Mouse (Mus musculus): ENCODE results near the gene Prrc2a. TPM values are rescaled to one million over a fixed set of nuclear protein-coding genes. Genes with fewer than 3 reads are reported as not detected.

Prrc2a gene
- polyA plus RNA-seq, 1 experiment from 2014 or later = 205 TPM

DNA sequence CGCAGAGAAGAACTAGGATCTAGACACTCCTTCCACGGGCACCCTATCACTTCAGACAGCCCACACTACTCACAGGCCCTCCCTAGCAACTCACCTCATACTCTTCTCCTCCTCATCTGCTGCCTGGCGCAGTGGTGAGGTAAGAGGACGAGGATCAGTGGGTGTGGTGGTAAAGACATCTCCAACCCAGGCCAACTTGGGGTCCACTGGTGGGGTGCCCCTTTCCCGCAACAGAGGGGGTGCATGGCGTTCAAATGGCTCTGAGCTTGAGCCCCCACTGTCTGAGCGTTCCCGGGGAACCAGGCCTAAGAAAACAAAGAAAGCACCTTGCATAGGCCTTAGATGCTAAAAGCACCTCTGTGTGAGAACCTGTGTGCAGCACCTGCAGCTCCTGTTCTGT lies 7.4 kb downstream of the Prrc2a start:
- peaks cover 8% of the 10 kb centered on the region for H3K4me1 ChIP-seq
- WGBS = 95% methylated on average over 8 of the region's 8 CpGs
- no peak overlapping the region for H3K4me3 ChIP-seq
- no peak overlapping the region for H3K27ac ChIP-seq
- no peak overlapping the region for H3K9ac ChIP-seq
- H3K36me3 ChIP-seq = peaks cover 99% of the 10 kb centered on the region
- no peak for ATAC-seq (ENCODE audit: low FRiP score, low read depth)
- no peaks in the 10 kb centered on the region for H3K9me3 ChIP-seq
- no peak overlapping the region for H3K4me2 ChIP-seq (replicated peaks)
- no peaks in the 10 kb centered on the region for H3K27me3 ChIP-seq (replicated peaks)

DNA sequence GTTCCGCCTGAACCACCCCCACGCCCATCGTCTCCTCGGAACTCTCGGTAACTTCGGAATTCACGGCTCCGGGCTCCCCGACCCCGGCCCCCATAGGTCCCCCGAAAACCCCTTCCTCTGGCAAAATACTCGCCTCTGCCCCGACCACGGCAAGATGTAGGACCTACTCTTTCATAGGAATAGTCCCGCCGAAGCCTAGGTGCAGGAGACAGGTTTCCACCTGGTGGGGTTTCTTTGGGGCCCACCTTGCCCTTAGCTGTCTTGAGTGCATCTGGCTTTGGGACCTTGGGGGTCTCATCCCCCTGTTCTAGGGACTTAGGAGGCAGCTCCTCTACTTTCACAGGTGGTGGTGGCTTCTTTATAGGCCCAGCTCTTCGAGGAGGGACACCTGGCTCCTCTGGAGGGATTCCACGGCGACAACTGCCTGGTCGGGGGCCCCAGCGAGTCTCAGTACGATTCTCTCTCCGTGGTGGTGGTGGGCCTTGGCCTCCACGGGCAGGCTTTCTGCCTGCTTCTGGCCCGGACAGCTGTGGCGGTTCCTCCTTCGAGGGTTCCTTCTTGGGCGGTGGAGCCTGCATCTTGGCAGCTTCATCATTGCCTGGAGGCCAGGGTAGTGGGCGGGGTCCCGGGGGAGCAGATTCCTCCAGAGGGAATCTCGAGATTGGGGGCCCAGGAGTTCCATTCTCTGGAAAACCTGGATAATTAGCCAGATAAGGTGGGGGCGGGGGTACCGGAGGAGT lies 8.1 kb downstream of the Prrc2a start:
- no peak for ATAC-seq (ENCODE audit: low FRiP score, low read depth)
- no peak overlapping the region for H3K9ac ChIP-seq
- WGBS = 91% methylated on average over 33 of the region's 33 CpGs

DNA sequence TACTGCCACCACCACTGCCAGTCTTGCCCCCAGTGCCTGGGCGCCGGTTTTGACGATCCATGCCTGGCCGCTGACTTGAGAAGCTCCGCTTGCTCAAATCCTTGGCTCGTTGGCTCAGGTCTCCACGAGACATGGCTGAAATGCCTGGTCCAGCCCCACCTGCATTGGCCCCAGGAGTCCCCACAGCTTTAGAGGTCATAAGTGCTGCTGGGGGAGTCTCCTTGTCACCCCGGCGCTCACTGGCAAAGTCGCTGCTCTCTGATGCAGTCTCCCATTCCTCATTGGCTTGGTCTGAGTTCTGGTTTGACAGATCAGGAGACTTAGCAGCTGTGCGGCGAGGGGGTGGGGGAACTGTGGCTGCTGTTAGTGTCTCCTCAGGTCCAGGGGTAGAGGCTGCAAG lies 9.2 kb downstream of the Prrc2a start:
- Histone ChIP-seq H3K27ac (no peak overlapping the region), H3K4me3 (no peak overlapping the region), H3K4me1 (no peaks in the 10 kb centered on the region), H3K4me2 (replicated peaks) (no peak overlapping the region), H3K9me3 (no peaks in the 10 kb centered on the region), H3K27me3 (replicated peaks) (no peaks in the 10 kb centered on the region), H3K9ac (no peak overlapping the region), H3K36me3 (peaks cover 98% of the 10 kb centered on the region)
- no peak for ATAC-seq (ENCODE audit: low FRiP score, low read depth)
- 92% methylated on average over 12 of the region's 12 CpGs for WGBS

More for the DNA sequence above, 8.1 kb downstream of the Prrc2a start:
- Histone ChIP-seq H3K36me3 (peaks cover 100% of the 10 kb centered on the region), H3K27ac (no peak overlapping the region), H3K9me3 (no peaks in the 10 kb centered on the region), H3K27me3 (replicated peaks) (no peaks in the 10 kb centered on the region), H3K4me3 (no peak overlapping the region), H3K4me1 (0 out of 2 replicates have a peak, but pooled peaks cover 3% of the 10 kb centered on the region), H3K4me2 (replicated peaks) (no peak overlapping the region)

DNA sequence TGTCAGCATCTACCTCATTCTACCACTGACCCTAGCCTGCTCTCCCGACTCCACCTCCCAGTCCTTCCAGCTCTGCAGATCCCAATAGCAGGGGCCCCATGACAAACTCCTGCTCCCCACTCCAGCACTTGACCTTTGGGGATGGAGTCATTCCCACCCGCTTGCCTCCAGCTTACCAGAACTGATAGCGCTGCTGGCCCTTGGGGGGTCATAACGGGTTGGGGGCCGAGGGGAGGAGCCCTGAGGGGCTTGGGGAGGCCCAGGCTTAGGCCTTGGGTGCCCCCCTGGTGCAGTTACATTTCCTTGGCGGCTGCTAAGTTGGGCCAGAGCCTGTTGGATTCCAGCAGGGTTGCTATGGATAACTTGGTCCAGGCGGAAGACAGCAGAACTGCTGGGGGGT lies 10.1 kb downstream of the Prrc2a start:
- Histone ChIP-seq H3K4me3 (no peak overlapping the region), H3K4me2 (replicated peaks) (no peak overlapping the region), H3K27ac (no peak overlapping the region), H3K9ac (no peak overlapping the region), H3K4me1 (no peaks in the 10 kb centered on the region), H3K36me3 (peaks cover 98% of the 10 kb centered on the region), H3K9me3 (no peaks in the 10 kb centered on the region), H3K27me3 (replicated peaks) (no peaks in the 10 kb centered on the region)
- 77% methylated on average over 7 of the region's 7 CpGs for WGBS
- ATAC-seq (ENCODE audit: low FRiP score, low read depth) = no peak

DNA sequence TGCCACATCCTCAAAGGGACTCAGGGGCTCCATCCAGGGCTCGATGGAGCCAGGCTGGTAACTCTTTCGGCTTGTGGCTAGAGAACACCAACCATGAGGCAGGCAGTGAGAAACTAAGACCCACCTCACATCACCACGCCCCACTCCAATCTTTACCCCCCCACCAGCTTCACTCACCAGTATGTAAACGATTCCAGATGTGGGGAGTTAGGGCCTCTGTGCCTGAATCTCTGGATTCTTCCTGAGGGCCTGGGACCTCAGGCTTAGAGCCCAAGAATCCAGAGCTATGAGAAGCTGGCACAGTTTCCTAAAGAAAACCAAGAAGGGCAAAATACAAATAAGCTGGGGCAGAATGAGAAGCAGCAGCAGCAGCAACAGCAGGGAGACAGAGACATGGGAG lies 10.8 kb downstream of the Prrc2a start:
- no peak for ATAC-seq (ENCODE audit: low FRiP score, low read depth)
- WGBS = 87% methylated on average over 4 of the region's 4 CpGs

DNA sequence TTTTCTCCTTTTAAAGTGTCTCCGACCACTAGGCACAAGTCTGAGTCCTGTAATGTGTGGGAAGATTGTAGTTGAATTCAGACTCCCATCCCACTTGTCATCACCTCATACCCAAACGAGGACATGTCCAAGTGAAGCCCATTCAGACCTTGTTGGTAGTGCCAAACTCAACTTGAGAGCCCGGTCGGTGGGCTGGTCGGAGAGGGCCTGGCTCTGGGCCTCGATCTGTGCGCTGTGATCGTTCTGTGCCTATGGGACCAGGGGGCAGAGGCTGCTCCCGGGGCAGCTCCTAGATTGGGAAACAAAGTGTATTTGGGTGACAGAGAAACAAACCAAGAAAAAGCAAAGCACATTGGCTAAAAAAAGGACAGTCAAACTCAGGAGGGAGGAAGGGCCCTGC lies 11.6 kb downstream of the Prrc2a start:
- Histone ChIP-seq H3K4me2 (replicated peaks) (no peak overlapping the region), H3K9me3 (no peaks in the 10 kb centered on the region), H3K4me3 (no peak overlapping the region), H3K27me3 (replicated peaks) (no peaks in the 10 kb centered on the region), H3K9ac (no peak overlapping the region), H3K27ac (no peak overlapping the region), H3K36me3 (peaks cover 98% of the 10 kb centered on the region), H3K4me1 (no peaks in the 10 kb centered on the region)
- 97% methylated on average over 9 of the region's 9 CpGs for WGBS
- no peak for ATAC-seq (ENCODE audit: low FRiP score, low read depth)

More for the DNA sequence above, 10.8 kb downstream of the Prrc2a start:
- Histone ChIP-seq H3K4me1 (no peaks in the 10 kb centered on the region), H3K4me2 (replicated peaks) (no peak overlapping the region), H3K36me3 (peaks cover 98% of the 10 kb centered on the region), H3K4me3 (no peak overlapping the region), H3K9ac (no peak overlapping the region), H3K27me3 (replicated peaks) (no peaks in the 10 kb centered on the region), H3K27ac (no peak overlapping the region), H3K9me3 (no peaks in the 10 kb centered on the region)

DNA sequence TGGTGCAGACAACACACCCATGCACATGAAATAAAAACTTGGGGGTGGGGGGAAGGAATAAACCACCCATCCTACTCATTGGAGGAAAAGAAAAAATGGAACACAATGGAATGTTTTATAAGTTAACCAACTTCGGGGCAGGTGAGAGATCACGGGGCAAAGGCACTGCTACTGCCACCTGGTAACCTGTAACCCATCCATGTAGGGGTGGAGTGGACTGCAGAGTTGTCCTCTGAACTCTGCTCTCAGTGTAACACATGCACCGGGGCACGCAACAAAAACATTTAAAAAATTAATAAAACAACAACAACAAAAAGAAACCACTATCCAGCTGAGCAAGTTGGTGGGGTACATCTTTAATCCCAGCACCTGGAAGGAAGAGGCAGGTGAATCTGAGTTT lies 12.6 kb downstream of the Prrc2a start:
- Histone ChIP-seq H3K4me1 (no peaks in the 10 kb centered on the region), H3K9ac (no peak overlapping the region), H3K36me3 (peaks cover 96% of the 10 kb centered on the region), H3K27me3 (replicated peaks) (no peaks in the 10 kb centered on the region), H3K4me3 (no peak overlapping the region), H3K27ac (no peak overlapping the region), H3K9me3 (no peaks in the 10 kb centered on the region), H3K4me2 (replicated peaks) (no peak overlapping the region)
- no peak for ATAC-seq (ENCODE audit: low FRiP score, low read depth)
- 92% methylated on average over 4 of the region's 4 CpGs for whole genome bisulfite sequencing

DNA sequence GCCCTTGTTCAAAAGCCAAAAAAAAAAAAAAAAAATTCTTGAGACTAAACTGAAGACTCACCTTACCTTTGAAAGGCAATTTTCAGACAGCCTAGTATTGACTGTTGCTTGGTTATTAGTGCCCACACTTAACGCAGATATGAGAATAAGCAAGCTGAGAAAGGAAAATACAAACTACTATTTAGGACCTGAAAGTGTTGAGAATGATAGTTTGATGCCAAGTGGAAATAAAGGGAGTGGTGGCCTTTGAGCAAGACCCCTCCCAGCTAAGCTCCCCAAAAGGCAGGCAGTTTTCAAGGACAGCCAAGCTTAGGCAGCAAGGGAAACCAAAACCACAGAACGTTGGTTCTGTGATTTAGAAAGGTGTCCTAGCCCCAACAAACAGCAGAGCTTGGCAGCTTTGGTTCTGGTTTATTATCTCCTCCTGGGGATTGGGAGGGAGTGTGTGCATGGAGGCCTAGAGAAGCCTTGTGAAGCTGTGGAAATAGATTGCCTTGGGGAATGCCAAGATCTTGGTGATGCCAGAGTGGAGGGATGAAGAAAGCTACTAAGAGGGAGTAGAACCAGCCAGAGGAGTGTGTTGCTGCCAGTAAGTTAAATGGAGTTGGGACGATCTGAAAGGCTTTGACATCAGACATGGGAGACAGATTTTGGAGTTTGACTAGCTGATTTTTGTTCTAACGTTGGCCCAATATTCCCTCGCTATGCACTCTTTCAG lies 16.6 kb downstream of the Prrc2a start:
- Histone ChIP-seq H3K4me1 (no peaks in the 10 kb centered on the region), H3K27me3 (replicated peaks) (no peaks in the 10 kb centered on the region), H3K9ac (no peak overlapping the region), H3K36me3 (peaks cover 96% of the 10 kb centered on the region), H3K4me2 (replicated peaks) (no peak overlapping the region), H3K9me3 (no peaks in the 10 kb centered on the region), H3K27ac (no peak overlapping the region), H3K4me3 (no peak overlapping the region)
- ATAC-seq (ENCODE audit: low FRiP score, low read depth) = no peak
- WGBS = 71% methylated on average over 5 of the region's 5 CpGs

DNA sequence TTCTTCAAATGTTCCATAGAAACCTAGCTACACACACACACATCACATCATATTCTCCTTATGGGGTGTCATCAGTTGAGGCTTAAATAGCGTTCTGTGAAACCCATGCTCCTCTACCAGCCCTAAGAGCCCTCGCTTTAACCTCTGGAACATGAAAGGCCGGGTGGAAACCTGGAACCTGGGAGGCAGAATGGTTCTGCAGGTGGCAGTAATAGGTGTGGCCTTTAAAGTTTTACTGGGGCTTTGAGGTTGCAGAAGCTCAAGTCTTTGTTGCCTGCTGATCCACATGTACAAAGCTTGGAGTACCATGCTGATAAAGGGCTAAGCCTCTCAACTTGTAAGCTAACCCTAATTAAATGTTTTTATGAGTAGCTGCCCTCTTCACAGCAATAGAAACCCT lies 17.3 kb downstream of the Prrc2a start:
- Histone ChIP-seq H3K9ac (no peak overlapping the region), H3K27me3 (replicated peaks) (no peaks in the 10 kb centered on the region), H3K4me3 (no peak overlapping the region), H3K9me3 (no peaks in the 10 kb centered on the region), H3K4me1 (no peaks in the 10 kb centered on the region), H3K27ac (no peak overlapping the region), H3K36me3 (peaks cover 96% of the 10 kb centered on the region), H3K4me2 (replicated peaks) (no peak overlapping the region)
- WGBS = 62% methylated on average over 3 of the region's 3 CpGs
- no peak for ATAC-seq (ENCODE audit: low FRiP score, low read depth)

DNA sequence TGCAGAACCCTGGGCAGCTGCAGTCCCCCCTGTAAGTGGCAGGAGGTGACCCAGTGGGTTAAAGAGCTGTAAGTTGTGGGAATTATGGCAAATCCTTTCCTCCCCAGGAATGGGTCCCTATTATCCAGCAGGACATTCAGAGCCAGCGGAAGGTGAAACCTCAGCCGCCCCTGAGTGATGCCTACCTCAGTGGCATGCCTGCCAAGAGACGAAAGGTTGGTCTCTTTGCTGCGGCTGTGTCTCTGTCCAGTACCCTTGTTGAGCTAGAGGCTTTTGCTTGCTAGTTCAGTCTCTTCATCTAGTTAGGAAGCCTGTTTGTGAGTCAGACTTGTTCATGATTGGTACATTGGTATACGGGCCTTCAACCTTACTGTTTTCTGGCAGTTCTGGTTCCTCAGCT lies 18.6 kb downstream of the Prrc2a start:
- Histone ChIP-seq H3K27ac (no peak overlapping the region), H3K9ac (no peak overlapping the region), H3K4me3 (no peak overlapping the region)

DNA sequence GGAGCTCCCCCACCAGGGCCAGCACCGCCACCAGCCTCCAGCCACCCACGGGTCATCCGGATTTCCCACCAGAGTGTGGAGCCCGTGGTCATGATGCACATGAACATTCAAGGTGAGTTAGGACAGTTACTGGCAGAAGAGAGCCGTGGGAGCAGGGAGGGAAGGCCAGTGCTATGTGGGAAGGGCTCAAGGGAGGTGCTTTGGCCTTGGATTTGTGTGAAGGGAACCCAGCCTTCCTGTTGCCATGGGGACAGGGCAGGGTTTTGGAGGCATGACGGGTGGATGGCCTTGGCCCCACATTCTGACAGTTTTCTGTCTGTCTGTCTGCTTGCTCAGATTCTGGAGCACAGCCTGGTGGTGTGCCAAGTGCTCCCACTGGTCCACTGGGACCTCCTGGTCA lies 22.7 kb downstream of the Prrc2a start:
- Histone ChIP-seq H3K4me2 (replicated peaks) (no peak overlapping the region), H3K9me3 (no peaks in the 10 kb centered on the region), H3K27ac (no peak overlapping the region), H3K4me3 (no peak overlapping the region), H3K9ac (peak overlapping the region; percentile 38; the same call in 1 of the 2 replicates), H3K36me3 (peaks cover 89% of the 10 kb centered on the region), H3K27me3 (replicated peaks) (no peaks in the 10 kb centered on the region), H3K4me1 (peaks cover 15% of the 10 kb centered on the region)
- 92% methylated on average over 6 of the region's 6 CpGs for WGBS
- ATAC-seq (ENCODE audit: low FRiP score, low read depth) = no peak

More for the DNA sequence above, 18.6 kb downstream of the Prrc2a start:
- H3K9me3 ChIP-seq = no peaks in the 10 kb centered on the region
- H3K4me1 ChIP-seq = no peaks in the 10 kb centered on the region
- no peak overlapping the region for H3K4me2 ChIP-seq (replicated peaks)
- ATAC-seq (ENCODE audit: low FRiP score, low read depth) = no peak
- H3K27me3 ChIP-seq (replicated peaks) = no peaks in the 10 kb centered on the region
- peaks cover 96% of the 10 kb centered on the region for H3K36me3 ChIP-seq
- 94% methylated on average over 5 of the region's 5 CpGs for WGBS

DNA sequence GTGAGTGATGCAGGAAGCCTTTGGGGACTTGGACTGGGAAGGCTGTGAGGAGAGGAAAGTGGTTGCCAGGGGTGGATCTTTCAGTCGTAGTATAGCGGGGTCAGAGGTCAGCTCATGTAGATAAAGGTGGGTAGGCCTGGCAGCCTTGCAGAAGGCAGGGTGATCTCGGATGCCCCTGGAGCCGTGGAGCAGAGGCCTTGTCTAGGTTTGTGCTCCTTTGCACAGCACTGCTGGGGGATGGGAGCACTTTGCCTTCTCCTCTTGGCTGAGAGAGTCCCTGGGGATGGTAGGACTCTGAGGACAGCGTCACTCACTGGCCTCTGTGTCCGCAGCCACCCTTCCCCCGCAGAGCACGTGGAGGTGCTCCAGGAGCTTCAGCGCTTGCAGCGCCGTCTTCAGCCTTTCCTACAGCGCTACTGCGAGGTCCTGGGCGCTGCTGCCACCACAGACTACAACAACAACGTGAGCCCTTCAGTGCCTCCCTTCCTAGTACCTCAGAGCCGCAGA lies 24.2 kb downstream of the Prrc2a start:
- no peak overlapping the region for H3K9ac ChIP-seq
- H3K36me3 ChIP-seq = peaks cover 75% of the 10 kb centered on the region
- ATAC-seq (ENCODE audit: low FRiP score, low read depth) = no peak
- no peak overlapping the region for H3K27ac ChIP-seq
- H3K9me3 ChIP-seq = no peaks in the 10 kb centered on the region
- peaks cover 23% of the 10 kb centered on the region for H3K4me1 ChIP-seq
- WGBS = 83% methylated on average over 16 of the region's 16 CpGs
- no peak overlapping the region for H3K4me2 ChIP-seq (replicated peaks)
- no peak overlapping the region for H3K4me3 ChIP-seq
- no peaks in the 10 kb centered on the region for H3K27me3 ChIP-seq (replicated peaks)

Data from neural tube, embryonic 12.5 days (tissue).